Mouse (Mus musculus) ES-CJ7 (cell line): Measurements from ENCODE around the gene Kctd5.

ENCODE experiments used
- DNase-seq: peaks from one replicate; pipeline ENCODE4 v3.0.0; 2011; ENCODE audit warnings: low read depth, low spot score

Kctd5 gene

DNA sequence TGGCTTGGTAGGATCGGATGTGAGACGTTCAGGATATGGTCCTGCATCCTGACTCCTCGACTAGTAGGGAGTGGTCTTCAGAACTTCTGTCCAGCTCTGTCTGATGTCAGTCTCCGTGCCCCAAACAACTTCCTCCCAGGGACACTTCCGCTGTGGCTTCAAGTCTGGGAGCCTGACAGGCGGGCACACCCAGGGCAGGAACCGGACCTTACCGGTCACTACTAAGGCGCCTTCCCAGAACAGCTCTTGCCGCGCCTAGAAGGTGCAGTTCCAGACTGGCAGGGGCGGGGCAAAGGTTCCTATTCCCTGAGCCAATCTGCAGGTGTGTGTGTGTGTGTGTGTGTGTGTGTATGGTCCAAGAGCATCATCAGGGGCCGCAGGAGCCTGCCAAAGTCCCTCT is 35.9 kb downstream of the Kctd5 start:
- no peak for DNase-seq

DNA sequence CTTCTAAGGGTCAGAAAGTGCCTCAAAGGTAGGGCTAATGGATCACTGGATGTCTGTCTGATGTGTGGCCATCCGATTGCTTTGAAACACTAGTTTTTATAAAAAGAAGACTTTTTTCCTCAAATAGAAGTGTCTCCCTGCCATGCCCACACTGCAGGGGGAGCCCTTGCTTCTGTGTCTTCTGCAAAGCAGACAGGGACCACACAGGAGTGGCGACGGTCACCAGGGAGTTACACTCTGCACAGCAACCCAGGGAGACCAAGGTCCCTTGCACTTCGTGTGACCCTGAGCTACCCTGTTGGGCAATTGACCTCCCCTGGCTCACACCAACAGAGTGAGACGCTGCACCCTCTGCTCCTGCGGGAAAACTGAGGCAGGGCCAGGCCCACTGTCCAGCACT is 36.3 kb downstream of the Kctd5 start:
- no peak for DNase-seq

DNA sequence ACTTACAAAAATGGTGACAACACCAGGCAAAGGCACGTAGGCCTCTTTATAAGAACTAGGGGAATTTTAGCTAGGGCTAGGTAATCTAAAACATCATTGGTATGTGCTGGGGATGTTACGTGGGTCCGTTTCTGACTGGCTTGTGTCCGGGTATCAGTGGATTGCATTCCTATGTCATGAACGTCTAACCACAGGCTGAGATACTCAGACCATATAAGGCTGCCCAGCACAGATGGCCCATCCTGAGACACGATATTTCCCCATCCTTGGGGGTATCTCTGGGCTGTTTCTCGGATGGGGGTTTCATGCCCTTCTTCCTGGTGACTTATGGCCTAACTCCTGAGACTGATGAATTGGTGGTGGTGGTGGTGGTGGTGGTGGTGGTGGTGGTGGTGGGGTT is 38.2 kb downstream of the Kctd5 start:
- no peak for DNase-seq

DNA sequence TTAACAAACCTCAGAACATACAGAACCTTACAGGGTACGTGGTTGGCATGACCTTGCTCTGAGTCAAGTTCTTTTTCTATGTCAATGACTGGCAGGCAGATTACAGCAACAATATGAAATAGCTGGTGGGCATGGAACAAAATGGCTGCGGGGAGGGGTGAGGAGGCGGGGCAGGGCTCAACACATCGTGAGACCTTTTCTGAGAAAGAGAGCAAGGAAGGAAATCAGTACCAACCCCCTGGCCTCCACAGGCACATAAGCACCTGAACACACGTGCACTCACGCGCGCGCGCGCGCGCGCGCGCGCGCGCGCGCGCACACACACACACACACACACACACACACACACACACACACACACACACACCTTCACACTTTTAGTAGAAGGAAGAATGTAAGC is 42.7 kb downstream of the Kctd5 start:
- DNase-seq, result peak; percentile 66

DNA sequence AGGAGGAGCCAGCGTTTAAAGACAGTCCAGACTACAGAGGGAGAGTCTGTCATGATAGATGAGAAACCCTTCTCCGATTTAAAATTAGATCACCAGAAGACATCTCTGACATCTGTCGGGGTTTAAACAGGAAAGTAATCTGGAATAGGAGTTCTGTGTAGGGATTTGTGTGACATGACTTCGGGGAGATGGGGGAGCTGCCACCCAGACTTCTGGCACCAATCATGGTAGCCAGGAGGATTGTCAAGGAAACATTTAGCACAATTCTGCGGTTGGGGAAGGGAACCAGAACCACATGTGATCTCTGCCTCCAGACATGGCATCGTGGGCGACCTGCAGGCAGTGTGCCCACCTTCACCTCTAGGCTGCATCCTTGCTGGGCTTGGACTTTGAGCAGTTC is 43.8 kb downstream of the Kctd5 start:
- DNase-seq, result no peak

DNA sequence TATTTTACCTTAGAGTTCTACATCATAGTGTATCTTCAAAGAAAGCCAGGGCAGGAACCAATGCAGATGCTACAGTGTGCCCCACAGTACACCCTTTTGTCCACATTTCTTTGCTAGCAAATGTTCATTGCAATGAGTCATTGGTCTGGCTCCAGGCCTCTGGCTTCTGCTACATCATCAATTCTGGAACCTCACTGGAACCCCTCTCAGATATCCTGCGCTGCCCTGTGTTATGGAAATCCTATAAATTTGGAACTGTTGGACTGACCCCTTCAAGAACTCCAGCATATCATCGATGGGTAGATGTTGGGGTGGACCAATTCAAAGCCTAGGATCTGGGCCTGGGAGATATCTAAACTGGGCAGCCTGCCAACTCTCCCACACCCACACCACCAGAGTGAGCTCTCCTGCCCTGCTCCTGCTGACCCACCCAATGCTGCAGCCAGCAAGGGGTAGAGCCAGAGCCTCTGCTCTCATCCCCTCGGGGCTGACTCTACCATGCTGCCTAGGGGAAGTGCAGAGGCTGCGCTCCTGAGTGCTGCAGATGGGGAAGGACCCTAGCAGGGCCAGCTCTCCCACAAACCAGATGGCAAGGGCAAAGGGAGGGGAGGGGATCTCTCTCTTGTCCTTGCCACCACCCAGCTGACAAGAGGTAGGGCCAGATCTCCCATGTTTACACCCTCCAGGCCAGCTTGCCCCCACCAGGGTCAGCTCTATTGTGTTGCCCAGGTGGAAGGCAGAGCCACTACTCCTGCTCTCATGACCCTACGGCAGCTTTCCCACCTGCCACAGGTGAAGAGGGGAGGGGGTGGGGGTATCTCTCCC is 51.7 kb downstream of the Kctd5 start:
- no peak for DNase-seq

DNA sequence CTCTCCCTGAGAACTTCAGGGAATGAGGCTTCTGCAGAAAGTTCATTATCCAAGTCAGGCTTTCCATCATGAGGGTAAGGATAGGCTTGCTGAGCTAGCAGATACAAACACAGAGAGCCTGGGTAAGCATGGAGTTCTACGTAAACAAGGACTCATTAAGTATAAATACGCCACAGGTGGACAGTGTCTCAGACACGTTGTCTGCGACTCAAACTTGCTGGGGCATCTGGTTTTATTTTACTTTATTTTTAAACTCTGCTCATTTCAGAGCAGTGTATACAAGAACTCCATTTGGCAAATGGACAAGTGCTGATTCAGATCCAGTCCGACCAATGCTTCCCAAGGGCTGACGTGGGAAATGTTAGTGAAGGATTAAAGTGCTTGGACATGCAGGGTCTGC is 52.6 kb downstream of the Kctd5 start:
- no peak for DNase-seq

DNA sequence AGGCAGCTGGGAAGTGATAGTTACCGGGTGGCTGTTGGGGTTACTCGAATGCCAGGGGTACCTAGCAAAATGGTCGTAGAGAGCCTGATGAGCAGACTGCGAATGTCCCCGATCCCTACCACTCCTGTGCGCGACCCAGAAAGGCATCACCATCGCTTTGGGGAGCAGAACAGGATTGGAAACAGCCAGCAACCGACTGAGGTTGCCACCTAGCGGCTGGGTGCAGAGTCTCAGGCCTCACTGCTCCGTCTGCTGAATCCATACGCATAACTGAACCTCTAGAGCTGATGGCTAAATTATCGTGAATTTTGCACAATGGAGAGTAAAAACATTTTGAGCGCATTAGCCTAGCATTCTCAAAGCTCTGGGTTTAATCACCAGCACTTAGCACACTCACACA is 57.6 kb downstream of the Kctd5 start:
- DNase-seq, result peak; percentile 80

DNA sequence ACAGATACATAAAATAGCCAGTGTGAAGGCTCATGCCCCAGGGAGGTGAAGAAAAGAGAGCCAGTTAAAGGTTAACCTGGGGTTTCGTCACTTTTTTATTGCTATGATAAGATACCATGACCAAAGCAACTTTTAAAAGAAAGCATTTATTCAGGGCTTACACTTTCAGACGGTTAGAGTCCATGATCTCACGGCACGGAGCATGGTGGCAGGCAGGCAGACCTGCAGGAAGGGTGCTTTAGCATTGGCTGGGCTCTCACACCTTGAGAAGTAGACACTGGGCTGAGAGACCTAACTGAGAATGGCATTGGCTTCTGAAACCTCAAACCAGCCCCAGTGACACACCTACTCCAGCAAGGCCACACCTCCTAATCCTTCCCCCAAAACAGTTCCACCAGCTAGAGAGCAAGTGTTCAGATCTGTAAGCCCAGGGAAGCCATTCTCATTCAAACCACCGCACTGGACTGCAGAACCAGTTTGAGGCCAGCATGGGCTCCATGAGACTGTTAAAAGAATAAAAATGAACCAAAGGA is 58.8 kb downstream of the Kctd5 start:
- DNase-seq, result peak; percentile 51

DNA sequence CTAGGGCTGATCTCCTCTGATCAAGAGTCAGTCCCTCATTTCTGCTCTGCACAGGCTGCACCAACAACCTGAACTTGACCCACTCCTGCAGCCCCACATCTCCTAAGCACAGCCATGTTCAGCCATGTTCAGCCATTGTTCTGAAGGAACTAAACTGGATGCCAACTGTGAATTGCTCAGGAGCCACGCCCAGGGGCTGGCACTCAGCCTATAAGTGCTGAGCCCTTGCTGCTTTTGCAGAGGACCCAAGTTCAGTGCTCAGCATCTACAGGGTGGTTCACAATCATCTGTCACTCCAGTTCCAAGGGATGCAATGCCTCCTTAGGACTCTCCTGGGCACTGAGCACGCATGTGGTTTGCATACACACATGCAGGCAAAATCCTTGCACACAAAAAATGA is 60.4 kb downstream of the Kctd5 start:
- no peak for DNase-seq

DNA sequence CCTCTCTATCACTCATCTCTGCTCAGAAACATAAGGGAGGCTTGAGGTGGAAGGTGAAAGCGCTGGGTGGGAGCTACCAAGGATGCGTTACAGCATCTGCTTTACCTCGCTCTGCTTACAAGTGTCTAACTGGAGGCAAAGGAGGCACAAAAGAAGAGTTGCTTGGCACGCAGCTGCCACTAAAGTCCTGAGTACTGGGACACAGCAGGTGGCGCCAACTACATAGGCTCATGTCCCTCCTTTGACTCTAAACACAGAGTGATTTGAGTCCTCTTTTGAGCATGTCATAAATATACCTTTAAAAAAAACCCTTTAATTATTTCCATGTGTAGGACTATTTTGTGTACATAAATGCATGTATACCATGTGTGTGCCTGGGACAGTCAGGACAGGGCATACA is 63.7 kb downstream of the Kctd5 start:
- DNase-seq, result no peak

DNA sequence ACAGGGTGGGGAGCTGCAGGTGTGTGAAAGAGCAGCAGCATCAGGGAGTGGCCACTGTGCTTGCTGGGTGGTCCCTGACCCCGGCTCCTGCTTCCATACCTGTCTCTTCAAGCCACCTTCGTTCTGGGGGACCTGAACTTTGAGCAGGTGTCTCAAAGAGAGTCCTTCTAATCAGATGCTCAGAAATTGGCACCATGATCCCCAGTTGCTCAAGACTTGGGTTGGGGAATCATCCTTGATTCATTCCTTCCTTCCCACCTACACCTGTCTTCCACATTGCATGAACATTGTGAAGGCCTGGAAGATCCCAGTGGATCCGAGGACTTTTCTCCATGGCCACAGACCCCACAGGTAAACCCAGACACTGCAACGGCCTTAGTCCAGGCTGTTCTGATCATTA is 65.2 kb downstream of the Kctd5 start:
- DNase-seq, result no peak

DNA sequence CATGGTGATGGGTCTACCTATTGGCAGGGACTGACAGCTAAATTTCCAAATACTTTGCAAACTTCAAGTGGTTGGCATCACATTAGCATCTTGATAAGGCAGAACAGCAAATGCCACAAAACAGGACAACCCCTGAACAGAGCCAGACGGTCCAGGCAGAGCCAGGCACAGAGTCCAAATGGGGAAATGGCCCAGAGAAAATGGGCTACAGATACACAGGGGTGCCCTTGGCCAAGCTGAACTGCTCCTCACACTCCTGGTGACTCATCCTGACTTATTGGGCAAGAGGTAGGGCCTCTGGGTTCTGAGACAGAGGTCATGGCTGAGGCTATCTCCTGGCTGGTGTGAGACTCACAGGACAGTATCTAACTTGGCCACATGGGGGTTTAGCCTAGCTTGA is 65.9 kb downstream of the Kctd5 start:
- DNase-seq, result no peak

DNA sequence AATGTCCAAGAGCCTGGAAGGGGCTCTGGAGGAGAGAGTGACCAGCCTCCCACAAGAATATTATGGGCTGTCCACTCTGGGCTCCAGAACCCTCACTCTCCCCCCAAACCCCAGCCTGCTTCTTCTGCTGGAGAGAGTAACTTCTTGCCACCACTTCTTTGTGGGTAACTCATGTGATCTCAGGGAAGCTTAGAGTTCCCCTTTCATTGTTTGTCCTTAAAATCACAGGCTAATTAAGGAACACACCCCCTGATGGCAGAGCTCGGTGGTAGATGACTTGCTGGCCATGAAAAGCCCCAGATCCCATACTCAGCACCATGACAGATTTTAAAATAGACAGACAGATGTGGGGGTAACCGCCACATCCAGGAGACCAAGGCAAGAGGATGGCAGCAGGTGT is 66.4 kb downstream of the Kctd5 start:
- DNase-seq, result no peak

DNA sequence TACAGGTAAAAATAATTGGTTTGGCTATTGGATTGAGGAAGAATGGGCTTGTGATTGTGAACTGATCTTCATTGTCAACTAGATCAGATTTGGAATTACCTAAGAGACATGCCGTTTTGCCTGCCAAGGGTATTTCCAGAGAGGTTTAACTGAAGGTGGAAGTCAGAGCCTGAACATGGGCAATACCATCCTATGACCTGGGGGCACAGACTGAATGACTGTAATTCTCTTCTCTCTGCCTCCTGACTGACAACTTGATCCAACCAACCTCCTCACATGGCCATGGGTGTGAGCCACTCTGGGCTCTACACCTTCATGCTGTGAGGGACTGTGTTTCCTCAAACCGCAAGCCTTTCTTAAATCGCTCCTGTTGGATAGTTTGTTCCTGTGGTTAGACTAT is 68.2 kb downstream of the Kctd5 start:
- no peak for DNase-seq

DNA sequence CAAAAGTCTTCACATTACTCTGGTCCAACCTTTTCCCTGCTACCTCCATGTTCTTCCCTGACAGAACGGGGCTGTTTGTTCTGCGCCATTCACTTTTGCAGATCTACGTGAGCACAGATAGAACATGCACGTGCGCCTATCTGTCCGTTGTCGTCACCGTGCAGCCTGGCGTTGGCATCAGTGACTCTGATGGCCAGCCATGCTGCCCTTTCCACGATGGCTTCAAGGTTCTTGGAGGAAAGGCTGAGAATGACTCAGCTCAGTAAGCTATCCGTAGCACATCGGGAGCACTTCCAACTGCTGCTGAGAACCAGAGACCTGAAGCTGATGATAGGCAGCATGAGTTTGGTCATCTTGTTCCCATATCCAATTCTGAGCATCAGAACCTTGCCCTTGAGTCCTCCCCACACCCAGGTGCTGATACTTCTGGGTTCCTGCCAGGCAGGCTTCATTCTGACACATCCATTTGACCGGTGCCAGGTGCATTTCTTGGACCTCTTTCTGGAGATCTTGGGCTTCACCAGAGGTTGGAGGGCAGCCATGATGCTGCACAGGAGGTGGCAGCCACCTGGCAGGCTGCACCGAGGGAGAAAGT is 69.1 kb downstream of the Kctd5 start:
- no peak for DNase-seq

DNA sequence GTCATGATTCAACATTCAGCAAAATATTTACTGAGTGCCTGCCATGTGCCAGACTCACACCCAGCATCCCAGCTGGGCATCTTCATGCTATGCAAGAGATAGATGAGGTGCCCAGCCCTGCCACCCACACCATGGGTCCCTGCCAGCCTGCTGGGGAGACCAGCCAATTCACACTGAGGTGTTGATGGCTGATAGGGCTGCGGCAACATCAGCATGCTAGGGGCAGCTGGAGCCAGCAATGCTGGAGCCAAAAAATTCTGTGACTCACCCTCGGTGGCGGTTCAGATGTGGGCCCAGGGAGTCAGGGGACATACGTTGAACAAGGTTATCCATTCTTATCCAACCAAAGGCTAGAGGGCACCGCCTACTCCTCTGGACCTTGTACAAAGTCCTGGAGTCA is 72.9 kb downstream of the Kctd5 start:
- DNase-seq, result no peak

DNA sequence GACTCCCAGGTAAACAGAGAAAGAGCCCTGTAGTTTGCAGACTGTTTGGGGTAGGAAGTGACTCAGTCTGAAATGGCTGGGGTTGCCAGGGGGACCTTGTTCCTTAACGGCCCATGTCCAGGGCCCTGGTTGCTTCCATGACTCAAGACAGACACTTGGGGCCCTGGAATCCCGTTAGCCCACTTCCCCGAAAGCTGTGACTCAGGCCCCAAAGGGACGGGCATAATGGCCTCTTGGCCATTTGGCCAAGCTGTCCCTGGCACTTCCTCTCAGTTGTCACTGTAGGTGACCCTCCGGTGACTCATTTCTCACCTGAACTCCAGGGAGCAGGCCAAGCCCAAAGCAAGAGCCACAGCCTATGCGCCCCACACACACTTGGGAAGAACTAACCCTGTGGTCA is 74.9 kb downstream of the Kctd5 start:
- no peak for DNase-seq

DNA sequence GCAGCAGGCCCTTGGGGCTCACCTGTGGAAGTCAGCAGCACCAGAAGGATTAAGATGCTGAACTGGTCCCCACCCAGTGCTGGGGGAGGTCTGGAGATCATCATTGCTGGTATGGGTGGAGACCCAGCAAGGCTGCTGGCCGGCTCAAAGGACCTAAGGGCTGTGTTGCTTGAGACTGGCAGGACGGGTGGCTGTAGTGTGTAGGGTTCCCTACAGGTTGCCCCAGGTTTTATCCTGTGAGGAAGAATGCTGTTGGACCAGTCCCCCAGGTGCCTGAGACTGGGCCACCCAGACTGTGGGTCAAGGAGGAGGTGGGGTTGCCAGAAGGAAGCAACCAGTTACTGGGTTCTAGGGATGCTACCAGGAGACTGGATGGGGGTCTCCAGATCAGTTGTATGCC is 75.4 kb downstream of the Kctd5 start, which contains the start of gene Prss22:
Gene Prss22, minus strand, starts transcription at position 200 of the 400 bp plus-strand sequence.
- DNase-seq, result no peak
